Mouse (Mus musculus): ENCODE results near the gene Sema5a.

Sema5a gene

DNA sequence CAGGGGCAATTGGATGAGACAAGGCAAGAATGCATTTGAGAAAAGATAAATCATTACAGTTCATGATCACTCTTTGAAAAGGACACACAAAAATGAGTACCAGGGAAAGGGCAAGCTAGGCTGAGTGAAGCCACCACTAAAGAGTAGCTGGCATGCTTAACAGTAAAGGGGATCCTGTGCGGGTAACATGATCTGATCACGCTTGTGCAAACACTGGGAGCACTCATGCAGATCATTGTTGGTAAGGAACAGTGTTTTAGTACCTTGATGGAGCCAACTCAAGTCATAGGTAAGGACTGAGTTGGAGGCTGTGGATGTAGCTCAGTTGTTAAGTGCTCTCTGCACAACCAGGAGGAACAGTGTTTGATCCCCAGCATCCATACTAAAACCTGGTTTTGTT, 273.3 kb downstream of the Sema5a start:
- no peak for DNase-seq (ENCODE audit: low read depth, low spot score)
- no peaks in the 10 kb centered on the region for H3K36me3 ChIP-seq (ENCODE audit: control insufficient read depth, insufficient read depth, low read length, poor library complexity, severe bottlenecking)
- H3K27me3 ChIP-seq (ENCODE audit: control insufficient read depth, insufficient read depth, low read length, poor library complexity, severe bottlenecking): no peaks in the 10 kb centered on the region

DNA sequence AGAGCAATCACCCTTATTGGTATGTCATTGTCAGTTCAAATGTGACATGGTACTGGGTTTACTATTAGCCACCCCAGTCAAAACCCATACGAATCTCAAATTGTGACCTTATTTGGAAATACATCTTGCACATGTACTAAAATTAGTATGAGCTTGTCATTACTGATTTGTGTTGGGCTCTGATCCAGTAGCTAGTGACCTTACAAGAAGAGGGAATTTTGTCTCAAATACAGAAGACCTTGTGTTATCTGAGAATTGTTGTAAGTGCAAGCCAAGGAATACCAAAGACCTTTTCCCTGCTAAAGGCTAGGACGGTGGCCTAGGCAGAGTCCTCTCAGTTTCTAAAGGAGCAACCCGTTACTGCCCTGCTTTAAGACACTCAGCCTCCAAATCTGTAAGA, 287.9 kb downstream of the Sema5a start:
- no peaks in the 10 kb centered on the region for H3K27me3 ChIP-seq (ENCODE audit: control insufficient read depth, insufficient read depth, low read length, poor library complexity, severe bottlenecking)
- no peak for DNase-seq (ENCODE audit: low read depth, low spot score)
- no peaks in the 10 kb centered on the region for H3K36me3 ChIP-seq (ENCODE audit: control insufficient read depth, insufficient read depth, low read length, poor library complexity, severe bottlenecking)

DNA sequence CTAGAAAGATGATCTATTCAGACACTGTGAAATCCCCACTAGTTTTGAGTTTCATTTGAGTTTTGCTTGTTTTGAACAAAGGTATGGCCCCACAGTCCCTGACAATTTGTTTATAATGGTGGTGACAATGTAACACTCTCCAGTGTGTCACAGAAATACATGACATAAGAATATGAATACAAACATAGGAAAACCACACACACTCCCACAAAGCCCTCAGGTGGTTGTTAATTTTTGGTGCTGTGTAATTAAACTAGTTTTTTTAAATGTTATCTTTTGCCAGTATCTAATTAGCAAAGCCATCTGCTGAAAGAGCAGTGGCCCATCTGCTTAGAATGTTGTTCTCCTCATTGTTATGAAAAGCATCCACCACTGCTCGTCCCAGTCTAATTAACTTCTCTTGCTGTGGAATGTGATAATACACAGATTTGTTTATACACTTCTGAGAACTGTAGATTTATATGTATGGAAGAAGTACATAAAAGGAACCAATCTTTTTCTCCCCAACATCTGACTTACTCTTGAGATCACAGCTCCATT, 289.0 kb downstream of the Sema5a start:
- Histone ChIP-seq H3K27me3 (ENCODE audit: control insufficient read depth, insufficient read depth, low read length, poor library complexity, severe bottlenecking) (no peaks in the 10 kb centered on the region), H3K36me3 (ENCODE audit: control insufficient read depth, insufficient read depth, low read length, poor library complexity, severe bottlenecking) (no peaks in the 10 kb centered on the region)
- DNase-seq (ENCODE audit: low read depth, low spot score): no peak

DNA sequence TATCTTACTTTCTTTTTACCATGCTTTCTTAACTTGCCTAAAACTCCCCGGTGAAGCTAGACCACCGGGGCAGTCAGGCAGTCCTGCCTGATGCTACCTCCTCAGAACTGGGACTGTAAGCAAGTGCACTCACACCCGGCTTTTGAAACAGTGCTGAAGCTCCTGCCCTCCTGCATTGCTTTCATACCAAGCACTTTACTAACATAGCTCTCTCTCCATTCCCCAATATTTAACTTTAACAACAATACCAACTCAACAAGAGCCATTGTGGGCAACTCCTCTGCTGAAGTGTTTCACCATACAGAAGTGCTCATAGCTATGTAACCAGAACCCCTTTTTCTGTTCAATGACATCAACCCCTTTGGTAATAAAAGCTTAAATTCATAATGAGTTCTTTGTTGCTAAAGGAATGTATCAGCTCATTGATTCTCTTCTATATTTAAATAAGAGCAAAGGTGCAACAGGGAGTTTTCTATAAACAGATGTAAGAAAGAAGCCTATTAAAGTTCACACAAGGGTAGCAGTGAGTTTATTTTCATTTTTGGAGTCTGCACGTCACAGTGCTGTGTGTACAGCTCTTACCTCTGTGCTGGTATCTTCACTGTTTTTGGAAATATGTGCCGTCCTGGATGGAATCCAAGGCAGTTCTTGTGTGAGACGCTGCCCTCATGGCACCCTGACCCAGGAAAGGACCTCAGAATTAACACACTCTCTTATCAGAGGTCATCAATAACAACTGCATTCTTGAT, 292.3 kb downstream of the Sema5a start:
- no peak for DNase-seq (ENCODE audit: low read depth, low spot score)
- Histone ChIP-seq H3K36me3 (ENCODE audit: control insufficient read depth, insufficient read depth, low read length, poor library complexity, severe bottlenecking) (no peaks in the 10 kb centered on the region), H3K27me3 (ENCODE audit: control insufficient read depth, insufficient read depth, low read length, poor library complexity, severe bottlenecking) (no peaks in the 10 kb centered on the region)

DNA sequence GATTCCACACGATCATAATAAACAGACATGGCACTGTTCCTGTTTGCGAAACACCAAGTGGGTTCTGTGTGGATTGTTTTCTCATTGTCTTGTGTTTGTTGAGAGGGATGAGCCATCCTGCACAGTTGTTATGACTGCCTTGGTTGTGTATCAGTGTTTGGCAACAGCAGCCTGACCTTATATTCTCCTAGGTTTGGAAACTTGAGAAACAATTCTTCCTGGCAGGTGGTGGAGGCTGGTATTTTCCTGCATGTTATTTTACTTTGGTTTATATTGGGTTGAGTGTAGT, 292.8 kb downstream of the Sema5a start:
- no peaks in the 10 kb centered on the region for H3K27me3 ChIP-seq (ENCODE audit: control insufficient read depth, insufficient read depth, low read length, poor library complexity, severe bottlenecking)
- no peak for DNase-seq (ENCODE audit: low read depth, low spot score)
- H3K36me3 ChIP-seq (ENCODE audit: control insufficient read depth, insufficient read depth, low read length, poor library complexity, severe bottlenecking): no peaks in the 10 kb centered on the region

DNA sequence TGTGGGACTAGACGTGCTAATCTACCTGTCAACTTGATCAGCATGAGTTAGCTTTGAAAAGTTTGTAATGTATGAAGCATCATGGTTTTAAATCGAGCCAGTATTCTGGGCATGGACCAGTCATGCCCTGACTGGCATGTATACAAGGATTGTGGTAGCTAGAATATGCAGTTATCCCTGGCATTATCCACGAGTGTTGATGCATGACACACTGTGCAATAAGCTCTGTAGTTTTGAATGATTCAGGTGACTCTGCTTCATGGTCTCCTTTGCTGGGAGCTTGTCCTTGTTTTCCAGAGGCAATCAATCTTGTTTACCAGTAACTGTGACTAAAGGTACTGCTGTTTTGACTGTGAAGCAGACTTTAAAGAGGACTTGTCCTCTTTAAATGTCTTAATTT, 293.5 kb downstream of the Sema5a start:
- no peak for DNase-seq (ENCODE audit: low read depth, low spot score)
- Histone ChIP-seq H3K36me3 (ENCODE audit: control insufficient read depth, insufficient read depth, low read length, poor library complexity, severe bottlenecking) (no peaks in the 10 kb centered on the region), H3K27me3 (ENCODE audit: control insufficient read depth, insufficient read depth, low read length, poor library complexity, severe bottlenecking) (no peaks in the 10 kb centered on the region)

DNA sequence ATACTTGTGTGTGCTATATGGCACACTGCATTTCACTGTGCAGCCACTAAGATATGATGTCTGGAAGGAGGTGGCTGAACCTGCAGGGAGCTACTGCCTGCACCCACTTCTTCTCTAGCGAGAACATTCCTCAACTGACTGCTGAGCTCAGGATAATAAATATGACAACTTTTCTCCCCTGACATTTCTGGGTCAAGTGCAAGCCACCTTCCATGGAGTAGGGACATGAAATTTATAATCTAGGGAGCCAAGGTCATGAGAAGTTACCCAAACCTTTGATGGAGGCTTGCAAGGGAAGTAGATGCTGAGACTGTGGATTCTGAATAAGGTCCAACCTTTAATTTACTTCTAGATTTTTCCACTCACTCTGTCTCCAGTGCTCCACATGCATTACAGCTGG, 298.1 kb downstream of the Sema5a start:
- Histone ChIP-seq H3K27me3 (ENCODE audit: control insufficient read depth, insufficient read depth, low read length, poor library complexity, severe bottlenecking) (no peaks in the 10 kb centered on the region), H3K36me3 (ENCODE audit: control insufficient read depth, insufficient read depth, low read length, poor library complexity, severe bottlenecking) (no peaks in the 10 kb centered on the region)
- DNase-seq (ENCODE audit: low read depth, low spot score): no peak

DNA sequence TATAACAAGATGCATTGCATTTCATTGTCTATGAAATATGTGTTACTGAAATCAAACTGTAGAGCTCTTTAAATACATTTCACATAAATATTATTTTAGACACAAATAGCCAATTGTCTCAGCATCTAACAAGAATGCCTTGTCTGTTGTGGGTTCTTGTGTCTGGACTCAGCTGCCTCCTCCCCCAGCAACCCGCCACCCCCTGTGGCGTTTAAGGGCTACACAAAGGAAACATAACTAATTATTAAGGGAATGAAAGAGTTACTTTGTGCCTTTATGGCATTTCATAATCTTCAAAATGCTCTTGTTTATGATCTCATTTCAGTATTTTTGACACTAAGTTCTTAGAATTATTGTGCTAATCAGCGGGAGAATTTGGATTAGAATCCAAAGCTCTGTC, 298.6 kb downstream of the Sema5a start:
- H3K36me3 ChIP-seq (ENCODE audit: control insufficient read depth, insufficient read depth, low read length, poor library complexity, severe bottlenecking): no peaks in the 10 kb centered on the region
- no peak for DNase-seq (ENCODE audit: low read depth, low spot score)
- no peaks in the 10 kb centered on the region for H3K27me3 ChIP-seq (ENCODE audit: control insufficient read depth, insufficient read depth, low read length, poor library complexity, severe bottlenecking)

DNA sequence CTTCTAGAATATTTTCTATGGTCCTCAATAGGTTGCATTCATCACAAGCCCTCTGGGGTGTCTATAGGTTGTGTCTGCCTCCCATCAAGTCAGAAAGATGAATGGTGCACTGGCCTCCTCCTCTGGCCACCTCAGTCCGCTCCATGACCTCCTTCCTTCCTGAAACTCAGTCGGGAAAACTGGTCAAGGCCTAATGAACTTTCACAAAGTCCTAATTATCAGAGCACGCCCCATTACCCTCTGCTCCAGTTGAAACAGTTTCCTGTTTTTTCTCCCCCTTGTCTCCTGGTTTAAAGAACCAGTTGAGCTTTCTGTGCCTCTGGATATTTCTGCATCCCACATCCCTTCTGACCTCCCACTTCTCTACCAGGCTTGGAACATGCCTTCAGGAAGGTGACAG, 300.8 kb downstream of the Sema5a start:
- DNase-seq (ENCODE audit: low read depth, low spot score): no peak
- Histone ChIP-seq H3K27me3 (ENCODE audit: control insufficient read depth, insufficient read depth, low read length, poor library complexity, severe bottlenecking) (no peaks in the 10 kb centered on the region), H3K36me3 (ENCODE audit: control insufficient read depth, insufficient read depth, low read length, poor library complexity, severe bottlenecking) (no peaks in the 10 kb centered on the region)

DNA sequence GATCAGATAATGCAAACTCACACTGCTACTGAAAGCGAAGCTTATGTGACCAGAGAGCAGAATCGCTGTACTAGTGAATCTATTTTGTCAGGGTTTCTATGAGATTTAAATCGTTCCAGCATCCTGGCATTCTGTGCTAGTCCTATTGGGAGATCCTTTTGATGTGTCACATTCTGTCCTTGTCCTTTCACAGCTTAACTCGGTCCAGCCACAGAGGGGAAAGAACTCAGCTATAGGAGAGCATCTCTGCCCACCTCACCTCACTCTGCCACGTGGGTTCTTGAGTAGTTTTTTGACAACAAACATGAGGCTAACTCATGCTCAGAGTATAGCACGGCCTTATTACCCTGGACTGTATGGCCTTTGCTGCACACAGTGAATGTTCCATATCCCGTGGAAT, 302.1 kb downstream of the Sema5a start:
- Histone ChIP-seq H3K36me3 (ENCODE audit: control insufficient read depth, insufficient read depth, low read length, poor library complexity, severe bottlenecking) (no peaks in the 10 kb centered on the region), H3K27me3 (ENCODE audit: control insufficient read depth, insufficient read depth, low read length, poor library complexity, severe bottlenecking) (no peaks in the 10 kb centered on the region)
- no peak for DNase-seq (ENCODE audit: low read depth, low spot score)

DNA sequence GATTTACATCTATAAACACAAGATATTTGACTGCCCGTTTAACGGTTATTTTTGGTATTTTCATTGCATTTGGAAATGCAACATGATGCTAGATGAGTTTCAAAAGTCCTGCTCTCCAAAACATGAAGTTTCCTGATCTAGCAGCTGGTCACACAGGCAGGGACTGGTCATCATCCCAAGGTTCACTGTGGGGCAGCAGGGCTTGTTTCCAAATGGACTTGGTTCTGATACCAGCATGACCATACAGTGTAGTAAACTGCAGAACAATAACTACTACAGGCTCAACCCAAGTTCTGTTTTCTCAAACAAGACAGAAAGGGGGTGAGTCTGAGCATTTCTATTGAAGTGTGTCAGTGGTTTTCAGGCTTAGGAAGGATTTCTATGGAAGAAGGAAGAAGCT, 314.3 kb downstream of the Sema5a start:
- Histone ChIP-seq H3K27me3 (ENCODE audit: control insufficient read depth, insufficient read depth, low read length, poor library complexity, severe bottlenecking) (no peaks in the 10 kb centered on the region), H3K36me3 (ENCODE audit: control insufficient read depth, insufficient read depth, low read length, poor library complexity, severe bottlenecking) (no peaks in the 10 kb centered on the region)
- DNase-seq (ENCODE audit: low read depth, low spot score): no peak

DNA sequence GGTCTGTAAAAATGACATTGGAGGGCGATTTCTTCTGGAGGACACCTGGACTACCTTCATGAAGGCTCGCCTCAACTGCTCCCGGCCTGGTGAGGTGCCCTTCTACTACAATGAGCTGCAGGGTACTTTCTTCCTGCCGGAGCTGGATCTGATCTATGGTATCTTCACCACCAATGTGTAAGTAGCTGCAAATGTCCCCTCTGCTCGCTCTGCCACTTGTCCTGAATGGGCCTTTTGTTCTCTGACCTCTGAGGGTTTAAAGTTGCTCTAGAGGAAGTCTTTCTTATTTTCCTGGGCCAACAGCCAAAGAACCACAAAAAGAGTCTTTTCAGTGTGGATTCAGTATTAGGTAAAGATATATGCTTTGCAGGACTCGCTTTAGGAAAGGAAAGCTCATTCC, 318.0 kb downstream of the Sema5a start:
- no peaks in the 10 kb centered on the region for H3K36me3 ChIP-seq (ENCODE audit: control insufficient read depth, insufficient read depth, low read length, poor library complexity, severe bottlenecking)
- no peak for DNase-seq (ENCODE audit: low read depth, low spot score)
- H3K27me3 ChIP-seq (ENCODE audit: control insufficient read depth, insufficient read depth, low read length, poor library complexity, severe bottlenecking): no peaks in the 10 kb centered on the region

DNA sequence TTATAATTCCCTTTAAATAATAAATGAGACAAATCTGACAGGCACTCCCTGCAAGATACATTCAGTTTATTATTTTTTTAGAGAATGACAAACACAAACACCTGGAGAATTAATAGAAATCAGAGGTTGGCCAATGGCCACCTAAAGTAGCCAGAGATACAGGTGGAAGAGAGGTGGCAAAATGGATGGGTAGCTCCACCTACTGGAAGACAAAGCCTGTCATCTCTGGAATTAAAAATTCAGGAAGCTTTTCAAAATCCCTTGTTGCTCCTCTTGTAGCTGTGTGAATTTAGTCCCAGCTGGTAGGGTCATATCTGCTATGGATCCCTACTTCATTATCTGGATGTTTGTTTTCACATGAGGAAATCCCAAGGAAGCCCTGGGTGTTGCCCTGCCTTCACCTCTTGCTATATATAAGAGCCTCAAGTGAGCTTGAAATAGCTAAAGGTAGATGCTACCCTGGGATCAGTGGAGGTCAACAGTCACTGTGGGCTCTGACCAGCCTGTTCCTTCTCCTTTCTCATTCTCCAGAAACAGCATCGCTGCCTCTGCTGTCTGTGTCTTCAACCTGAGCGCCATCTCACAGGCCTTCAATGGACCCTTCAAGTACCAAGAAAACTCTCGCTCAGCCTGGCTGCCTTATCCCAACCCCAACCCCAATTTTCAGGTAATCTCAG, 323.7 kb downstream of the Sema5a start:
- DNase-seq (ENCODE audit: low read depth, low spot score): peak; percentile 2
- Histone ChIP-seq H3K36me3 (ENCODE audit: control insufficient read depth, insufficient read depth, low read length, poor library complexity, severe bottlenecking) (no peaks in the 10 kb centered on the region), H3K27me3 (ENCODE audit: control insufficient read depth, insufficient read depth, low read length, poor library complexity, severe bottlenecking) (no peaks in the 10 kb centered on the region)

DNA sequence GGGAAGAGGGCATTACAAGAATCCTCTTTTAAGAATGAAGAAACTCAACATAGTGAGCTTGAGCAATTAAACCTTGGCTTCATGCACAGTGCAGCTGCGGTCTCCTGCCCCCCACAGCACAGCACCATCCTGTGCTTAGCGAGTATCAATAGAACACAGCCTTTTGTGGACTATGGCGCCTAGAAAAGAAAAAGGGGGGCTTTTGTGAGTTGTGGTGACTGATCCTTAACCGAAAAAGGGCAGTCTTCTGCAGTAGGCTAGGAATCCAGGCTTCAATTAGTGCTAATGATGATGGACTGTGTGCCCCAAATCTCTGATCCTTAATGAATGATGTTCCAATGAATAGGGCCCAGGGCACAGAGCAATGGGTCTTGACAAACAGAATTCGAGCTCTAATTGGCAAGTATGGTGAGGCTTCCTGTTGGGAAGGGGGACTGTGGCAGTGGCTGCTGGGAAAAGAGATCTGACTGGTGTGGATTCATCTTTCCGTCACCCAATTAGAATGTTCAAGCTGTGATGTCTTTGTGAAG, 324.3 kb downstream of the Sema5a start:
- Histone ChIP-seq H3K36me3 (ENCODE audit: control insufficient read depth, insufficient read depth, low read length, poor library complexity, severe bottlenecking) (no peaks in the 10 kb centered on the region), H3K27me3 (ENCODE audit: control insufficient read depth, insufficient read depth, low read length, poor library complexity, severe bottlenecking) (no peaks in the 10 kb centered on the region)
- no peak for DNase-seq (ENCODE audit: low read depth, low spot score)

DNA sequence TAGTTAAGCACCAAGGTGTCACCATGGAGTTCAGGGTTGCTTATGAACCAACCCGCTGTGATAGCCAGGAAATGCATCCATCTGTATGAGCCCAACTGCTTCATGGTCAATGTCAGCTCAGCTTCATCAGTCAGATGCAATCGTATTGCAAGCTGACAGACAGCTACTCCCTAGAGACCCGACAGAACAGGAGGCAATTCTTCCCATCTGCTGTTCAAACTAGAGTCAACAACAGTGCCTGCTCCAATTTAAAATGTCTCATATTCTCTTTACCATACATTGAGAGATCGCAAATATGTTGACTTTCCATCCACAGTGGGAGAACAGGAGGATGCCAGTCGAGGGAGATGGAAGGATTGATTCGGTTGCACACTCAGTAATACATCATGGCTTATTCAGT, 329.7 kb downstream of the Sema5a start:
- Histone ChIP-seq H3K36me3 (ENCODE audit: control insufficient read depth, insufficient read depth, low read length, poor library complexity, severe bottlenecking) (no peaks in the 10 kb centered on the region), H3K27me3 (ENCODE audit: control insufficient read depth, insufficient read depth, low read length, poor library complexity, severe bottlenecking) (no peaks in the 10 kb centered on the region)
- no peak for DNase-seq (ENCODE audit: low read depth, low spot score)

Data from splenic B cell, adult 2 months (primary cell).